Mouse (Mus musculus): ENCODE data around the gene Wdr5.
"Not testable (repeated sequence)": the region's sequence is repeated elsewhere in the genome, so short reads cannot be mapped to it uniquely, and the experiment has no call there.

The Wdr5 gene

DNA sequence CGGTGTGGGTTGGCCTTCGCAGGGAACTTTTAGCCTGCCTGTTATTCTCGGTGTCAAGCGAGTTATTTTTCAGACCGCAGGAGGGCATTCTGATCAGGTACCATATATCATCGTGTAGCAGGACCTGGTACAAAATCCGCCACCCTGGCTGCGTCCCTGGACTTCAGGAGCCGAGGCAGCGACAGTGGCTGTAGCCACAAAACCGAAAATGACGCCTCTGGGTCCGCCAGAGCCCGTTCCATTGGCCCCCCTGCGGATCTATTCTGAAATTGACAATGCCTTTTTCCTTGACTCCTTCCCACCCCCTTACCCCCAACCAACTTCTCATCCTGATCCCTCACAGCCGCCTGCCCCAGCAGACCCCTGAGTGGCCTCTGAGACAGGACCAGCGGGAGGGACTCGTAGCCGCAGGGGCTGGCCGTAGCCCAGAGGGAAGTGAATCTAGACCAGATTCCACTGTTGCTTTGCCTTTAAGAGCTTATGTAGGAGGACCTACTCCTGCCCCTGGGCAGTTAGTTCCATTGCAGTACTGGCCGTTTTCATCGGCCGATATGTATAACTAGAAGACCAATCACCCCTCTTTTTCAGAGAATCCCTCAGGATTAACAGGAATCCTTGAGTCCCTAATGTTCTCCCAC, 18.4 kb upstream of the Wdr5 start:
- no peak for DNase-seq (ENCODE audit: low read depth, low spot score)

DNA sequence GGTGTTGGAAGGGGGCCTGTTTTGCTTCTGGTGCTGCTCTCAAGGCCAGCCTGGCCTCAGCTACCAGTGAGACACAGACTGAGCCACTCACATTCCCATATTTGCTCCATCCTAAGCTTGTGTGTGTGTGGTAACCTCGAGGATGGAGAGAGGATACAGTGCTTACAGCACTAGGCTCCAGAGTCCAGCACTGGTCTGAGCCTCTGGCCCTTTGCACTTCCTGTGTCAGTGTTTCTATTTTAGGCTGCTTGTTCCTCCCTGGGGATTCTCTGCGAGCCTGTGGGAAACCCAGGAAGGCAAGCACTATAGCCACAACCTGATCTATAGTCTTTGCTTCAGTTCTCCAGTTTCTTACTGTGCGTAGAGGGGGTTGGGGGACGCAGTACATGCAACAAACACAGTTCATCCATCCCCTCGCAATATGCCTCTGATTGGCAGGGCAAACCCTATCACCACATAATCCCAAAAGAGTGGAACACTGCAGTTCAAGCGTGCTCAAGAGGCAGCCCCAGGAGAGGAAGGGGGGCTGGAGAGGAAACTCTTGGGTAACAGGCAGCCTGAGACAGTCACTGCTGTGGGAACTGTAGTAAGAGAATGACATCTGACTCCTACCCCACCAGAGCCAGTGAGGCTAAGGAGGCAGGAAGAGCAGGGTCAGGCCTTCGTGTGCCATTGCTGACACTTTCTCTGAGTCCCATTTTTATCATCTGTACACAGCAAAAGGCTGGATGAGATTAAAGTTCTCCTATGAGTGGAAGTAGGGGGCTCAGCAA, 10.7 kb upstream of the Wdr5 start:
- DNase-seq (ENCODE audit: low read depth, low spot score), result no peak

GRCm38 (mm10) chr2:27505539-27505938, 9.4 kb upstream of the Wdr5 start:
- DNase-seq (ENCODE audit: low read depth, low spot score), result peak; percentile 99

- DNase-seq (ENCODE audit: low read depth, low spot score), result not testable (repeated sequence)
Measured at GRCm38 (mm10) chr2:27506658-27507057, 8.3 kb upstream of the Wdr5 start.

- no peak for DNase-seq (ENCODE audit: low read depth, low spot score)
Measured at GRCm38 (mm10) chr2:27507562-27507961, 7.4 kb upstream of the Wdr5 start, which contains the start of gene Brd3. Gene Brd3, minus strand, starts transcription at chr2:27507662.

DNA sequence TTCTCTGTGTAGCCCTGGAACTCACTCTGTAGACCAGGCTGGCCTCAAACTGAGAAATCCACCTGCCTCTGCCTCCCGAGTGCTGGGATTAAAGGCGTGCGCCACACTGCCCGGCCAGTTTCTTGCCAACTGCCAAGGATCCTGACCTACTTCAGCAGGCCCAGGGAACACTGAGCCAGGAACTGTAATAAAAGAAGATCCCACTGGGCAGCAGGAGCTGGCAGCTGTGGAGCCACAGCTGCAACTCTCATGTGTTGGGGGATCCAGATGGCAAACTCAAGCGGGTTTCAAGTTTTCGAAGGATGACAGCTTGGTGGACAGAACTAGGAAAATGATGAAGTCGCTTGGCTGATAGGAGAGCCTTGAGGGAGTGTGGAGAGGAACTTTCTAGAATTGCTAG, 4.3 kb upstream of the Wdr5 start:
- DNase-seq (ENCODE audit: low read depth, low spot score), result no peak

DNA sequence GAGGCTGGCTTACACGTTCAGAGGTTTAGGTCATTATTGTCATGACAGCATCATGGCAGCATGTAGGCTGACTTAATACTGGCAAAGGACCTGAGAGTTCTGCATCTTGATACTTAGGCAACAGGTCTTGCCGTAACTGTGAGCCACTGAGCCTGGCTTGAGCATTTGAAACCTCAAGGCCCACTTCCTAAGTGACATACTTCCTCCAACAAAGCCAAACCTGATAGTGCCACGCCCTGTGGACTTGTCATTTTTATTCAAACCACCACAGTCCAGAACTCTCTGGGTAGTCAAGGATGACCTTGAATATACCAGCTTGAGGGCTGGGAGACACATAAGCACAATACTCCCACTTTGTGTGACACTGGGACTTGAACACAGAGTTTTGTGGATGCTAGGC, 2.0 kb upstream of the Wdr5 start:
- DNase-seq (ENCODE audit: low read depth, low spot score), result peak; percentile 74

DNA sequence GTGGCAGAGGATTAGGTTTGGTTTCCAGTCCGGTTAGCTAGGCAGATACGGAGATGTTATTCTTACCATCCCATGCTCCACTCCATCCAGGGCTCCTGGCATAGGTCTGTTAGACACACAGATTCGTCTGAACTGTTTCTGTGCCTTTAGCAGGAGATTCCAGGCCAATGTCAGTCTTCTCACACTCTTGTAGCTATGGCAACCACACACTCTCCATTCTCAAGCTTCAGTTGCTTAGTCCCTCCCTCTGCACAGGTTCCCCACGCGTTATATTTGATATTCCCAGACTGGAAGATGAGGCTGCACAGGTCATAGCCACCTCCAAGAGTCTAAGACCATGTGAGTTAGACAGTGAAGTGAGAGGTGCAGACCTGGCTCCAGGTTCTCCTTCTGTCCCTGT, 1.1 kb upstream of the Wdr5 start:
- no peak for DNase-seq (ENCODE audit: low read depth, low spot score)

- DNase-seq (ENCODE audit: low read depth, low spot score), result peak; percentile 50
Measured at GRCm38 (mm10) chr2:27515341-27516166, 597 bp downstream of the Wdr5 start.

DNA sequence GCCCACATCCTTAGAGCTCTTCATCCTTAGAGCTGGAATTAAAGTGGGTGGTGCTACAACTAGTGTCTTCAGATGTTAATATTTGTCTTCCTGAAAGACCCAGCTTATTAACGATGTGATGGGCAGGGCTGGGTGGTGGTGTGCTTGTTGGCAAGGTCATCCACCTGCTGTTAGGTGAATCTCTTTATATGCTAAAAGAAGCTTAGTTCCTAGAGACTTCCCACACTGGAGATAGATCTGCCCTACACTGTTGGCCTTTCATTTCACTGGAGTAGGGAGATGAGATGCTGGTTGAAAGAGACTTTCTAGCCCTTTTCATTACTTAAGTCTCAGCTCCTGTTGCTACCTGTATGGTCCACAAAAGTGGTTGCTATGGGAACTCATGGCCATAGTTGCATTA, 1.3 kb downstream of the Wdr5 start:
- peak; percentile 78 for DNase-seq (ENCODE audit: low read depth, low spot score)

DNA sequence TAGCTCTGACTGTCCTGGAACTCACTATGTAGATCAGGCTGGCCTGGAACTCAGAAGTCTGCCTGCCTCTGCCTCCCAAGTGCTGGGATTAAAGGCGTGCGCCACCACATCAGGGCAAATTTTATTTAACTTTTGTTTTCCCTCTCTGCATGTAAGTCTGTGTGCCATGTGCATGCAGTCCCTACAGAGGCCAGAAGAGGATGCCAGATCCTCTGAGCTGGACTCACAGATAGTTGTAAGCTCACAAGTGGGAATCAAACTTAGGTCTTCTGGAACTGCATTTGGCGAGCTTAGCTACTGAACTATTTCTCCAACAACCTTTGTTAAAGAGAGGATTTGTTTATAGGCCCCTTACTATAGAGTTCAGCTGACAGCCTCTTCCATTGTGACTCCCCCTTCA, 3.3 kb downstream of the Wdr5 start:
- DNase-seq (ENCODE audit: low read depth, low spot score), result peak; percentile 73

- not testable (repeated sequence) for DNase-seq (ENCODE audit: low read depth, low spot score)
Measured at GRCm38 (mm10) chr2:27538455-27539330, 23.7 kb downstream of the Wdr5 start.

DNA sequence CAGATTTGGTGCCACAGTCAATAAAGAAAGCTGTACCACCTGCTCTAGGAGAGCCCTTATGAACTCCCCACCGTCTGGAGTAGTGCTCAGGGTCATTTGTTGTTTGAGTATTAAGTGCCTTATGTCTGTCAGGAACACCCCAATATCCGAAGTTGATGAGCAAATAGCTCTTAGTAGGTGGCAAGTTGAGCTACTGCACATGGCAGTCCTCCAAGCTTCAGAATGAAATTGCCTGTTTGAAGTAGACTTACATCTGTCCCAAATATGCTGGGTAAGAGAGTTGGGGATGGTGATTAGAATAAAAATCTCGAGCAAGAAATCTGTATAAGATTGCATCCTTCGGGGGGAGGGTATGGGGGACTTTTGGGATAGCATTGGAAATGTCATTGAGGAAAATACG, 24.4 kb downstream of the Wdr5 start:
- DNase-seq (ENCODE audit: low read depth, low spot score), result no peak

GRCm38 (mm10) chr2:27539772-27540514, 25.0 kb downstream of the Wdr5 start:
- peak; percentile 99 for DNase-seq (ENCODE audit: low read depth, low spot score)

DNA sequence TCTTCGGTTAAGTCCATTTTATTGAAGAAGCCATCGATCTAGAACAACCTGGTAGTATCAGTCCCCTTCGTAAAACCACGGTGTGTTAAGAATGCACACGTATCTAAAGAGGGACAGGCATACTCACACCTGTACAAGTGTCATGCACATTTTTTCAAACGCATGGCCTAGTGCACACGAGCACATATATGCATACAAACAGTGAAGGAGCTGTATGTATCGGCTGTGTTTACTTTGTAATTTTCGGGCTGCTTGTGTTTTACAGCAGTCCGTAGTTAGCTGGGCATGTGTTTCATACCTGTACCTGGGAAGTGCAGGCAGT, 25.5 kb downstream of the Wdr5 start:
- DNase-seq (ENCODE audit: low read depth, low spot score), result no peak

GRCm38 (mm10) chr2:27541225-27541624, 26.3 kb downstream of the Wdr5 start:
- DNase-seq (ENCODE audit: low read depth, low spot score), result no peak

- peak; percentile 56 for DNase-seq (ENCODE audit: low read depth, low spot score)
Measured at GRCm38 (mm10) chr2:27544613-27545012, 29.7 kb downstream of the Wdr5 start.

DNA sequence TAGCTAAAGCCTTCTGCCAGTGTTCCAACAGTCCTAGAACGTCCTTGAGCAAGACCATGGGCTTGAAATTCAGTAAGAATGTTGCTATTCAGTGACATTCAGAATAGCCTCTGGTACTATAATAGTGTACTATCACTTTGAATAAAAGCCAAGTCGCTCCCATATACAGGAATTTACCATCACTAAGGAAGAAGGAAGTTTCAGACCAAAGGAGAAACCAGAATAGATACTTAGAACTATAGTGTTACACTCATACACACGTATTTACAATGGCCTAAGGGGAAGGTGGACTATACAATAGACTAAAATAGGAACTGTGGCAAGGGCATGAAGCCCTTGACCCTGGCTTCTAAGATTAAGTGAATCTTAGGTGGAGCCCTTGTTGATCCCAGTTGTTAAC, 30.6 kb downstream of the Wdr5 start:
- DNase-seq (ENCODE audit: low read depth, low spot score), result peak; percentile 37

- DNase-seq (ENCODE audit: low read depth, low spot score), result peak; percentile 91
Measured at GRCm38 (mm10) chr2:27546041-27546440, 31.1 kb downstream of the Wdr5 start.

GRCm38 (mm10) chr2:27547326-27547725, 32.4 kb downstream of the Wdr5 start:
- no peak for DNase-seq (ENCODE audit: low read depth, low spot score)

GRCm38 (mm10) chr2:27547986-27548385, 33.0 kb downstream of the Wdr5 start:
- DNase-seq (ENCODE audit: low read depth, low spot score), result no peak
